Comparison of ENCODE assay signal across 22 mouse cellular contexts in the genomic region with DNA sequence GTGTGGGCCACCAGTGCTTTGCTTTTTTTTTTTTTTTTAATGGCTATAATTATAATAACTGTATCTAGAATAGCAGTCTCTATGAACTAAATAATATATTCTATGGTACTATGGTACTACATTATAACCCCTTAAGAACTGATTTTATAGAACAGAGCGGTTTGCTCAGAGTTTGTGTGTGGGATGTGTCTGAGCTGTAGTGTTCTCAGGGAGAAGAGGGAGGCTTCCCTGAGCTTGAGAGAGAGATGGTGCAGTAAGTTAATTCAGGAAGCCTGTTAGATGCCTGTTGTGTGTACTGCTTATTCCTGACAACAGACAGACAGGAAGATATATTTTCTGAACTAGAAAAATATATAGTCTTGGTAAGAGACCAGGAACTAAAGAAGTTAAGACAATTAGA.
"Had no signal": no experiment of that assay in that cellular context is flagged by ENCODE, and none has a peak within 500 bp of the region (broad histone marks: within the 10 kb centered on the region; RNA-seq: fewer than 3 reads in every experiment).

No protein-coding gene starts in this region.

- H3K27me3 ChIP-seq: intestine, embryonic 15.5 days; liver, embryonic 13.5 days; liver, embryonic 15.5 days had no signal

- H3K27ac ChIP-seq: gastrocnemius, adult 2 months; intestine, embryonic 15.5 days; limb, embryonic 10.5 days; liver, embryonic 13.5 days; liver, embryonic 15.5 days had no signal

- H3K36me3 ChIP-seq: intestine, embryonic 15.5 days; limb, embryonic 12.5 days; liver, embryonic 13.5 days; liver, embryonic 15.5 days had no signal

- ATAC-seq: hindbrain, embryonic 16.5 days; inflammation-experienced regulatory T-cells, adult 6 months had no signal

- H3K4me2 ChIP-seq: hindbrain, embryonic 14.5 days; intestine, embryonic 15.5 days; limb, embryonic 12.5 days; liver, embryonic 11.5 days; liver, embryonic 13.5 days; liver, embryonic 15.5 days had no signal

- H3K9me3 ChIP-seq: heart, embryonic 10.5 days; intestine, embryonic 15.5 days; limb, embryonic 10.5 days; limb, embryonic 12.5 days; liver, embryonic 13.5 days; liver, embryonic 15.5 days had no signal

- H3K9ac ChIP-seq: hindbrain, embryonic 14.5 days; intestine, embryonic 15.5 days; limb, embryonic 12.5 days; liver, embryonic 13.5 days; liver, embryonic 15.5 days had no signal

- H3K4me3 ChIP-seq: gastrocnemius, adult 2 months; heart, embryonic 10.5 days; intestine, embryonic 15.5 days; layer of hippocampus, adult 2 months; limb, embryonic 10.5 days; limb, embryonic 12.5 days; liver, embryonic 13.5 days; liver, embryonic 15.5 days had no signal

- DNase-seq: gastrocnemius, adult 2 months; gastrocnemius, postnatal 10 days; gastrocnemius, postnatal 25 days; heart, adult 18-20 months; heart, postnatal 4 days; kidney, adult 18-20 months; kidney, adult 8-10 months; kidney, postnatal 10 days; kidney, postnatal 25 days; kidney, postnatal 4 days; liver; liver, embryonic 13.5 days had no signal
